Mouse (Mus musculus): Measurements from ENCODE around the gene Celf5. TPM values are rescaled to one million over a fixed set of nuclear protein-coding genes. Genes with fewer than 3 reads are reported as not detected.

Celf5 gene
- polyA plus RNA-seq, 1 experiment from 2014 or later = 9.7 TPM

GRCm38 (mm10) chr10:81518546-81518945, 36.0 kb upstream of the Celf5 start:
- Histone ChIP-seq H3K4me3 (ENCODE audit: low read depth, low read length) (no peak overlapping the region), H3K9me3 (ENCODE audit: control insufficient read depth, low read length) (no peaks in the 10 kb centered on the region; the same call in 1 of the 2 replicates), H3K4me1 (replicated peaks; ENCODE audit: control insufficient read depth, insufficient read depth, low read length) (no peaks in the 10 kb centered on the region), H3K9ac (ENCODE audit: low read length) (no peak overlapping the region), H3K4me2 (ENCODE audit: low read depth, low read length, severe bottlenecking) (no peak overlapping the region), H3K27ac (ENCODE audit: low read depth, low read length) (no peak overlapping the region), H3K27me3 (ENCODE audit: control insufficient read depth, insufficient read depth, low read length) (no peaks in the 10 kb centered on the region; the same call in 1 of the 2 replicates), H3K36me3 (ENCODE audit: control insufficient read depth, insufficient read depth, low read length) (no peaks in the 10 kb centered on the region)
- 16% methylated on average over 4 of the region's 4 CpGs for WGBS
- DNase-seq (ENCODE audit: low spot score) = peak; percentile 79
- no peak for ATAC-seq (replicated peaks; ENCODE audit: low FRiP score)

- no peak overlapping the region for H3K9ac ChIP-seq (ENCODE audit: low read length)
- ATAC-seq (replicated peaks; ENCODE audit: low FRiP score) = no peak
- H3K36me3 ChIP-seq (ENCODE audit: control insufficient read depth, insufficient read depth, low read length) = no peaks in the 10 kb centered on the region
- no peak overlapping the region for H3K4me2 ChIP-seq (ENCODE audit: low read depth, low read length, severe bottlenecking)
- WGBS = 78% methylated on average over 8 of the region's 8 CpGs
- no peak for DNase-seq (ENCODE audit: low spot score)
- H3K4me1 ChIP-seq (replicated peaks; ENCODE audit: control insufficient read depth, insufficient read depth, low read length) = no peaks in the 10 kb centered on the region
- no peaks in the 10 kb centered on the region; the same call in 1 of the 2 replicates for H3K9me3 ChIP-seq (ENCODE audit: control insufficient read depth, low read length)
- H3K27me3 ChIP-seq (ENCODE audit: control insufficient read depth, insufficient read depth, low read length) = no peaks in the 10 kb centered on the region; the same call in 1 of the 2 replicates
- no peak overlapping the region for H3K4me3 ChIP-seq (ENCODE audit: low read depth, low read length)
- H3K27ac ChIP-seq (ENCODE audit: low read depth, low read length) = no peak overlapping the region
Measured at GRCm38 (mm10) chr10:81517227-81517626, 34.7 kb upstream of the Celf5 start.

GRCm38 (mm10) chr10:81513798-81514197, 31.3 kb upstream of the Celf5 start:
- H3K4me1 ChIP-seq (replicated peaks; ENCODE audit: control insufficient read depth, insufficient read depth, low read length) = no peaks in the 10 kb centered on the region
- H3K9me3 ChIP-seq (ENCODE audit: control insufficient read depth, low read length) = no peaks in the 10 kb centered on the region; the same call in 1 of the 2 replicates
- no peak for ATAC-seq (replicated peaks; ENCODE audit: low FRiP score)
- H3K27me3 ChIP-seq (ENCODE audit: control insufficient read depth, insufficient read depth, low read length) = no peaks in the 10 kb centered on the region
- WGBS = 85% methylated on average over 5 of the region's 5 CpGs
- no peak overlapping the region for H3K27ac ChIP-seq (ENCODE audit: low read depth, low read length)
- H3K4me2 ChIP-seq (ENCODE audit: low read depth, low read length, severe bottlenecking) = no peak overlapping the region
- H3K36me3 ChIP-seq (ENCODE audit: control insufficient read depth, insufficient read depth, low read length) = no peaks in the 10 kb centered on the region
- H3K9ac ChIP-seq (ENCODE audit: low read length) = no peak overlapping the region
- DNase-seq (ENCODE audit: low spot score) = no peak
- H3K4me3 ChIP-seq (ENCODE audit: low read depth, low read length) = no peak overlapping the region

GRCm38 (mm10) chr10:81510246-81510810, 27.8 kb upstream of the Celf5 start:
- no peaks in the 10 kb centered on the region for H3K4me1 ChIP-seq (replicated peaks; ENCODE audit: control insufficient read depth, insufficient read depth, low read length)
- no peak overlapping the region for H3K27ac ChIP-seq (ENCODE audit: low read depth, low read length)
- no peaks in the 10 kb centered on the region; the same call in 1 of the 2 replicates for H3K9me3 ChIP-seq (ENCODE audit: control insufficient read depth, low read length)
- DNase-seq (ENCODE audit: low spot score) = no peak
- no peak overlapping the region for H3K9ac ChIP-seq (ENCODE audit: low read length)
- no peaks in the 10 kb centered on the region for H3K27me3 ChIP-seq (ENCODE audit: control insufficient read depth, insufficient read depth, low read length)
- H3K4me3 ChIP-seq (ENCODE audit: low read depth, low read length) = no peak overlapping the region
- no peak for ATAC-seq (replicated peaks; ENCODE audit: low FRiP score)
- H3K4me2 ChIP-seq (ENCODE audit: low read depth, low read length, severe bottlenecking) = no peak overlapping the region
- 85% methylated on average over 14 of the region's 14 CpGs for WGBS
- H3K36me3 ChIP-seq (ENCODE audit: control insufficient read depth, insufficient read depth, low read length) = no peaks in the 10 kb centered on the region

GRCm38 (mm10) chr10:81507691-81508489, 25.4 kb upstream of the Celf5 start:
- WGBS = 83% methylated on average over 13 of the region's 13 CpGs
- ATAC-seq (replicated peaks; ENCODE audit: low FRiP score) = no peak
- H3K4me2 ChIP-seq (ENCODE audit: low read depth, low read length, severe bottlenecking) = no peak overlapping the region
- no peaks in the 10 kb centered on the region for H3K36me3 ChIP-seq (ENCODE audit: control insufficient read depth, insufficient read depth, low read length)
- no peak overlapping the region for H3K27ac ChIP-seq (ENCODE audit: low read depth, low read length)
- H3K4me3 ChIP-seq (ENCODE audit: low read depth, low read length) = no peak overlapping the region
- no peaks in the 10 kb centered on the region for H3K4me1 ChIP-seq (replicated peaks; ENCODE audit: control insufficient read depth, insufficient read depth, low read length)
- DNase-seq (ENCODE audit: low spot score) = no peak
- no peak overlapping the region for H3K9ac ChIP-seq (ENCODE audit: low read length)
- no peaks in the 10 kb centered on the region; the same call in 1 of the 2 replicates for H3K27me3 ChIP-seq (ENCODE audit: control insufficient read depth, insufficient read depth, low read length)
- H3K9me3 ChIP-seq (ENCODE audit: control insufficient read depth, low read length) = no peaks in the 10 kb centered on the region

GRCm38 (mm10) chr10:81507095-81507494, 24.6 kb upstream of the Celf5 start:
- Histone ChIP-seq H3K9me3 (ENCODE audit: control insufficient read depth, low read length) (no peaks in the 10 kb centered on the region), H3K9ac (ENCODE audit: low read length) (no peak overlapping the region), H3K27ac (ENCODE audit: low read depth, low read length) (no peak overlapping the region), H3K27me3 (ENCODE audit: control insufficient read depth, insufficient read depth, low read length) (no peaks in the 10 kb centered on the region; the same call in 1 of the 2 replicates), H3K4me1 (replicated peaks; ENCODE audit: control insufficient read depth, insufficient read depth, low read length) (no peaks in the 10 kb centered on the region), H3K36me3 (ENCODE audit: control insufficient read depth, insufficient read depth, low read length) (no peaks in the 10 kb centered on the region), H3K4me3 (ENCODE audit: low read depth, low read length) (no peak overlapping the region), H3K4me2 (ENCODE audit: low read depth, low read length, severe bottlenecking) (no peak overlapping the region)
- ATAC-seq (replicated peaks; ENCODE audit: low FRiP score) (no peak), DNase-seq (ENCODE audit: low spot score) (no peak)
- WGBS = 42% methylated on average over 6 of the region's 6 CpGs

- Histone ChIP-seq H3K27me3 (ENCODE audit: control insufficient read depth, insufficient read depth, low read length) (no peaks in the 10 kb centered on the region; the same call in 1 of the 2 replicates), H3K9ac (ENCODE audit: low read length) (no peak overlapping the region), H3K4me2 (ENCODE audit: low read depth, low read length, severe bottlenecking) (no peak overlapping the region), H3K9me3 (ENCODE audit: control insufficient read depth, low read length) (no peaks in the 10 kb centered on the region), H3K4me1 (replicated peaks; ENCODE audit: control insufficient read depth, insufficient read depth, low read length) (no peaks in the 10 kb centered on the region), H3K36me3 (ENCODE audit: control insufficient read depth, insufficient read depth, low read length) (no peaks in the 10 kb centered on the region), H3K4me3 (ENCODE audit: low read depth, low read length) (no peak overlapping the region), H3K27ac (ENCODE audit: low read depth, low read length) (no peak overlapping the region)
- ATAC-seq (replicated peaks; ENCODE audit: low FRiP score) (no peak), DNase-seq (ENCODE audit: low spot score) (no peak)
- WGBS = 83% methylated on average over 15 of the region's 15 CpGs
Measured at GRCm38 (mm10) chr10:81505016-81505664, 22.6 kb upstream of the Celf5 start.

GRCm38 (mm10) chr10:81502658-81503057, 20.1 kb upstream of the Celf5 start:
- DNase-seq (ENCODE audit: low spot score) = peak; percentile 94
- Histone ChIP-seq H3K4me1 (replicated peaks; ENCODE audit: control insufficient read depth, insufficient read depth, low read length) (no peaks in the 10 kb centered on the region), H3K27me3 (ENCODE audit: control insufficient read depth, insufficient read depth, low read length) (no peaks in the 10 kb centered on the region; the same call in 1 of the 2 replicates), H3K4me3 (ENCODE audit: low read depth, low read length) (peak overlapping the region; percentile 21; the same call in 1 of the 2 replicates), H3K9ac (ENCODE audit: low read length) (no peak overlapping the region; the same call in 1 of the 2 replicates), H3K27ac (ENCODE audit: low read depth, low read length) (no peak overlapping the region), H3K9me3 (ENCODE audit: control insufficient read depth, low read length) (no peaks in the 10 kb centered on the region), H3K36me3 (ENCODE audit: control insufficient read depth, insufficient read depth, low read length) (no peaks in the 10 kb centered on the region), H3K4me2 (ENCODE audit: low read depth, low read length, severe bottlenecking) (peak overlapping the region; percentile 50)
- WGBS = 8% methylated on average over 36 of the region's 36 CpGs
- peak; percentile 32; the same call in 1 of the 2 replicates for ATAC-seq (replicated peaks; ENCODE audit: low FRiP score)
